Mouse (Mus musculus) limb, embryonic 15.5 days (tissue): ENCODE measurements around the gene Ddx54. TPM values are rescaled to one million over a fixed set of nuclear protein-coding genes. Genes with fewer than 3 reads are reported as not detected.
A peak's percentile ranks its signal among the peaks of the same experiment; 100 is the strongest.

ENCODE experiments used
- ATAC-seq: fragments of 200-750 bp; cut with Nextera tagmentation; 2 replicates; pipeline ENCODE4 v1.8.0; 2017; ENCODE audit warnings: low read depth, moderate TSS enrichment; ENCODE audit not compliant: insufficient number of reproducible peaks, low FRiP score, low TSS enrichment
- H3K27ac ChIP-seq: fragments of 300-500 bp; sonication (generic); 2 replicates; pipeline ENCODE4 v1.5.1; 2015; ENCODE audit warnings: moderate library complexity, mild to moderate bottlenecking, inconsistent platforms
- H3K27me3 ChIP-seq: fragments of 300-500 bp; sonication (generic); 2 replicates; pipeline ENCODE4 v1.6.1; 2015; ENCODE audit warnings: inconsistent platforms
- H3K36me3 ChIP-seq: fragments of 300-500 bp; sonication (generic); 2 replicates; pipeline ENCODE4 v1.6.1; 2015; ENCODE audit warnings: inconsistent platforms
- H3K4me1 ChIP-seq: fragments of 300-500 bp; sonication (generic); 2 replicates; pipeline ENCODE4 v1.6.1; 2015; ENCODE audit warnings: inconsistent platforms
- H3K4me2 ChIP-seq: fragments of 300-500 bp; sonication (generic); 2 replicates; pipeline ENCODE4 v1.6.1; 2015; ENCODE audit warnings: mild to moderate bottlenecking, inconsistent platforms
- H3K4me3 ChIP-seq: fragments of 300-500 bp; sonication (generic); 2 replicates; pipeline ENCODE4 v1.5.1; 2015; ENCODE audit warnings: mild to moderate bottlenecking, inconsistent platforms
- H3K9ac ChIP-seq: fragments of 300-500 bp; sonication (generic); 2 replicates; pipeline ENCODE4 v1.6.1; 2015; ENCODE audit warnings: inconsistent platforms
- H3K9me3 ChIP-seq: fragments of 300-500 bp; sonication (generic); 2 replicates; pipeline ENCODE4 v1.6.1; 2016; ENCODE audit warnings: inconsistent platforms
- WGBS: fragments of 180-500 bp; shearing (Covaris S2); methylation state at CpG from one replicate; pipeline ENCODE4 v1.1.7; 2015; 5-methylcytosine and 5-hydroxymethylcytosine counted together
- polyA plus RNA-seq: library from polyadenylated mRNA; unstranded; fragments of >200 nt; fragmentation: Nextera tagmentation; extraction: Ambion mirVana; gene quantifications from 2 replicates; pipeline ENCODE4 v1.2.1, GENCODE M21; 2015

The Ddx54 gene
- polyA plus RNA-seq, 1 experiment from 2014 or later, result 39.4 TPM

DNA sequence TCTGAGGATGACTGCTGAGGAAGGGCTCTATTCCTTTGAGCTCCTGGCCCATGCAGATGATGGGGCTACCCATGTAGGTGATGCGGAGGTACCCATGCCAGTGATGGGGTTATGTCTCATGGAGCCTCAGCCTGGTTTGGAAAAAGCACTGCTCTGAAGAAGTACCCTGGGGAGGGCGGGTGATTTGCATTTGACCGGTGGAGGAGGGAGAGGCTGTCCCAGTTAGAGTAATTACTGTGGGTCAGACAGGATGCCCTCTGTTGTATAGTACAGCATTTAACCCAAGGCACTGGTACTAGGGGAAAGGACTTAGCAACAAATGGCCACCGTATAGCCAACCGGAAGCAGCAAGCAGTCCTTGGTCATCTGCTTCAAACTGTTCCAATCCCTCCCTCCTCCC, 22.3 kb downstream of the Ddx54 start:
- Histone ChIP-seq H3K4me2 (no peak overlapping the region), H3K27me3 (peaks cover 18% of the 10 kb centered on the region; the same call in 1 of the 2 replicates), H3K4me1 (peaks cover 4% of the 10 kb centered on the region; the same call in 1 of the 2 replicates), H3K27ac (no peak overlapping the region), H3K9ac (no peak overlapping the region), H3K9me3 (no peaks in the 10 kb centered on the region), H3K4me3 (no peak overlapping the region), H3K36me3 (no peaks in the 10 kb centered on the region)
- 45% methylated on average over 5 of the region's 5 CpGs for WGBS
- ATAC-seq, result no peak

DNA sequence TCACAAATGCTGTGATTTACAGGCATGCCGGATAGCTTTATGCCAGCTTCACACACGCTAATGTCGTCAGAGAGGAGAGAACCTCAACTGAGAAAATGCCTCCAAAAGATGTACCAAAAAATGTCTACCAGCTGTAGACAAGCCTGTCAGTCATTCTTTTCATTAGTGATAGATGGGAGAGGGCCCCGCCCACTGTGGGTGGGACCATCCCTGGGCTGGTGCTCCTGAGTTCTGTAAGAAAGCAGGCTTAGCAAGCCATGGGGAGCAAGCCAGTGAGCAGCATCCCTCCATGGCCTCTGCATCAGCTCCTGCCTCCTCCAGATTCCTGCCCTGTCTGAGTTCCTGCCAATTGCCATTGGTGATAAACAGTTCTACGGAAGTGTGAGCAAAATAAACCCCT, 23.1 kb downstream of the Ddx54 start:
- Histone ChIP-seq H3K4me1 (peaks cover 4% of the 10 kb centered on the region; the same call in 1 of the 2 replicates), H3K9ac (no peak overlapping the region), H3K9me3 (no peaks in the 10 kb centered on the region), H3K4me3 (no peak overlapping the region), H3K27me3 (peaks cover 11% of the 10 kb centered on the region; the same call in 1 of the 2 replicates), H3K27ac (no peak overlapping the region), H3K36me3 (no peaks in the 10 kb centered on the region), H3K4me2 (no peak overlapping the region)
- no peak for ATAC-seq
- WGBS, result 75% methylated on average over 5 of the region's 5 CpGs

DNA sequence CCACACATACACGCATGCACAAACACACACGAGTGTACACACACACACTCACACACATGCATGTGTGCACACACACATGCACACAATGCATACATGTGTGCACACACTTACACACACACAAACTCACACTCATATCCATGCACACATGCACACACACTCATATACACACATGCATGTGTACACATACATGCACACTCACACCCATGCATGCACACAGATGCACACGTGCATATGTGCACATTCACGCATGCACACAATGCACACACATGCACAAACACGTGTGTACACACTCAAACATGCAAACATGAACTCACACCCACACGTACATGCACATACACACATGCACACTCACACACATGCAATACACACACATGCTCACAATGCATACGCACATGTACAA, 27.6 kb downstream of the Ddx54 start:
- ATAC-seq, result no peak
- H3K36me3 ChIP-seq, result no peaks in the 10 kb centered on the region
- peaks cover 3% of the 10 kb centered on the region; the same call in 1 of the 2 replicates for H3K4me1 ChIP-seq
- H3K4me2 ChIP-seq, result no peak overlapping the region
- H3K9ac ChIP-seq, result no peak overlapping the region
- no peaks in the 10 kb centered on the region for H3K9me3 ChIP-seq
- WGBS, result 85% methylated on average over 7 of the region's 7 CpGs
- no peaks in the 10 kb centered on the region for H3K27me3 ChIP-seq
- no peak overlapping the region for H3K27ac ChIP-seq
- H3K4me3 ChIP-seq, result no peak overlapping the region

DNA sequence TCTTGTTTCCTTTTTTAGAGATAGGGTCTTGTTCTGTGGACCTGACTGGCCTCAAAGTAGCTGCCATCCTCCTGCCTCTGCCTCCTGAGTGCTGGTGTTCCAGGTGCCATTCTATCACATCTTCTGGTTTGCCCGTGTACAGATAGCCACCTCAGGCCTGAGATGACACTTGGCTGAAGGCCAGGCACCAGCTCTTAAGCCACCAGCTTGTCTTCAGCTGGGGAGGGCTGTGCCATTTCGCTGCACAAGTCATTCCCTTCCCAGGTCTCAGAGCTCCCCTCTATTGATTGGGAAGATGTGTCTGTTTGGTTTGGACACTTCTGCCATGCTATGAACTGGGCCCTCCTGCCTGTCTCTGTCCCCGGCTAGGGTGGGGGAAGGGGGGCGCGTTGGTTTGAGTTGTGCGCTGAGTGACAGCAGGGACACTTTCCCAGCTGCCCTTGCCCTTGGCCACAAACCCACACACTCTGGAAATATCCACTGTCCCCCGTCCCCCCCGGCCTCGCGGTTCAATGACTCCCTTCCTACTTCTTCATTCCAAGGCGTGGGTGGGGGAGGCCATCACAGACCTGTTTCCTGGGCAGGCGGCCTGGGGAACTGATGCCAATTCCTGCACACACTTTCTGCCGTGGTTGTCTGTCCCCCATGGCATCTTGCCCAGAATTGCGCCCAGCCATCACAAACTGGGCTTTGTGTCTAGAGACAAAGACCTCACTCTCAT, 31.0 kb downstream of the Ddx54 start:
- H3K9me3 ChIP-seq, result no peaks in the 10 kb centered on the region
- no peak for ATAC-seq
- no peak overlapping the region for H3K9ac ChIP-seq
- no peak overlapping the region for H3K4me2 ChIP-seq
- H3K4me3 ChIP-seq, result no peak overlapping the region
- peaks cover 6% of the 10 kb centered on the region for H3K4me1 ChIP-seq
- no peaks in the 10 kb centered on the region for H3K36me3 ChIP-seq
- no peak overlapping the region for H3K27ac ChIP-seq
- H3K27me3 ChIP-seq, result peaks cover 24% of the 10 kb centered on the region
- WGBS, result 67% methylated on average over 14 of the region's 14 CpGs

DNA sequence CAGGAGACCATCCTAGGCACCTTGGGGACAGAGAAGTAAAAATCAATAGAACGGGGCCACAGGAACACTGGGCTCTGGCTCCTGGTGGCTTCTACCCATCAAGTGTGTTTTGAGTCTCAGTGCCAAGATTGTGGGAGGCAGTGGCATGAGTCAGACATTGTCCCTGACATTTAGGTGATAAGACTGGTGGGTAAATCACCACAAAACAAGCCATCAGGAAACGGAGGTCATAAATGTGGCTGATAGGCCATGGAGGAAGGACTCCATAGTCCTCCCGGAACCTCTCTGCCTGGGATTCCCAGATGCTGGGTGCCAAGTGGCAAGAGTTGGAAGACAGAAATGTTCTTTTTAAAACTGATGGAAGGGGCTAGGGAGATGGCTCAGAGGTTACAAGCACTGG, 31.7 kb downstream of the Ddx54 start:
- WGBS, result 70% methylated on average over 3 of the region's 3 CpGs
- Histone ChIP-seq H3K36me3 (no peaks in the 10 kb centered on the region), H3K27me3 (peaks cover 31% of the 10 kb centered on the region), H3K4me3 (no peak overlapping the region), H3K4me1 (peaks cover 13% of the 10 kb centered on the region), H3K9me3 (no peaks in the 10 kb centered on the region), H3K27ac (no peak overlapping the region), H3K9ac (no peak overlapping the region), H3K4me2 (no peak overlapping the region)
- no peak for ATAC-seq

DNA sequence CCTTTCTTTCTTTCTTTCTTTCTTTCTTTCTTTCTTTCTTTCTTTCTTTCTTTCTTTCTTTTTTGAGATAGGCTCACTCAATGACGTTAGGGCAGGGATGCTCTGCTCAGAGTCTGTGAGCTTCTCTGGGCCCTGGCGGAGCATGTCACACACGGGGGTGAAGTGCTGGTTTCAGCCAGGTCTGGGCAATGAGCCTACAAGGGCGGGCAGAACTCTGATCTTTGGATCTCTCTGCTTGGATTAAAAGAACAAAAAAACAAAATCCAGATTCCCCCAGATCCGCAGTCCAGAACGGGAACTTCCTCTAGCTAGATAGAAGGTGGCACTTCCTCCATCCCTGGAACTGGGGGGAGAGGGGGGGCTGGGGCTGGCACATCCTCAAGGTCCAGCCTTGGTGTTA, 33.3 kb downstream of the Ddx54 start:
- no peaks in the 10 kb centered on the region for H3K9me3 ChIP-seq
- H3K9ac ChIP-seq, result no peak overlapping the region
- peaks cover 17% of the 10 kb centered on the region for H3K4me1 ChIP-seq
- no peak overlapping the region for H3K4me2 ChIP-seq
- 48% methylated on average over 6 of the region's 6 CpGs for WGBS
- no peak overlapping the region for H3K4me3 ChIP-seq
- H3K27me3 ChIP-seq, result peaks cover 47% of the 10 kb centered on the region
- no peak for ATAC-seq
- no peaks in the 10 kb centered on the region for H3K36me3 ChIP-seq
- H3K27ac ChIP-seq, result no peak overlapping the region

DNA sequence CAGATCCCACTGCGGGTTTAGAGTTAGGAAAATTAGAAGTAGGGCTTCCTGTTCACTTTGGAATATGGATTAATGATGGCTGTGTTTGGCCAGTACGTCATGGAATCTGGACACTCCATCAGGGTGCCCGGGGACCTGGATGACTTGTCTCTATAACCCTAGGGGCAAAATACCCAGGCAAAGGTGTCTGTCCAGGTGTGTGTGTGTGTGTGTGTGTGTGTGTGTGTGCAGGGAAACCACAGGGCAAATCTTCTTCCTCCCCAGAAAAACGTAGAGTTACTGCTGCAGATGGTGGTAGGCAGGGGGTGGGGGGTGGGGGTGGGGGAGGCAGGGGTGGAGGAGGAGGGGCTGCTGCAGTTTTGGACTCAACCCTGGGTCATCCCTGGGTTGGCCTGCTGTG, 34.8 kb downstream of the Ddx54 start:
- H3K27me3 ChIP-seq, result peaks cover 56% of the 10 kb centered on the region

DNA sequence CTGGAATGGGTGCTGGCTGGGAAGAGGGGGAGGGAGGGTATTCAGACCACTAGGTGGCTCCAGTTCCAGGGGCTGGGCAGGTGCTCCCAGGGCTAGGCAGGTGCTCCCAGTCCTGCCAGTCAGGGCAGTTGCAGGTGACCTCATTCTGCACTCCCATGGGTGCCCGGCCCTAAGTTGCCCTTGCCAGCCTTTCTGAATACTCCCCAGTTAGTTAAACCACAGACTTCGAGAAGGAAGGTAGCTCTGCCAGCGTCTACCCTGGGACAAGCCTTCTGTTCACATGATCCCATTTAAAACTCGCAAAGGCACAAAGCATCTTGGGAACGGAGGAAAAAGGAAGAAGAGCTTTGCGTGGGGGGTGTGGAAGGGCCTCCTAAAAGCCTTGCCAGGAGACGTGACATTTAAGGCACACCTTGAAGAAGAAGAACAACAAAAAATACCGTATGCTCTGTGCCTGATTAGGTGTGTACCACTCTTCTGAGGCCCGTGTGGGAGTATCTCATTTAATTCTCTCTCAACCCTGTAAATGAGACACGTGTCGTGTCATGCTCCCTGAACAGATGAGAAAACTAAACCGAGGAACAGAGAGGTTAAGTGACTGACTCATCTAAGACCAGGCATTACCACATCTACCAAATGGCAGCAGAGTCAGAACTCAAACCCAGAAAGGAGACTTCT, 35.4 kb downstream of the Ddx54 start:
- no peak for ATAC-seq
- Histone ChIP-seq H3K9ac (no peak overlapping the region), H3K9me3 (no peaks in the 10 kb centered on the region), H3K4me2 (no peak overlapping the region), H3K4me3 (no peak overlapping the region), H3K27ac (no peak overlapping the region), H3K4me1 (peaks cover 17% of the 10 kb centered on the region), H3K27me3 (peaks cover 62% of the 10 kb centered on the region), H3K36me3 (no peaks in the 10 kb centered on the region)
- 33% methylated on average over 12 of the region's 12 CpGs for WGBS

More for the DNA sequence above, 34.8 kb downstream of the Ddx54 start:
- H3K36me3 ChIP-seq, result no peaks in the 10 kb centered on the region
- peaks cover 17% of the 10 kb centered on the region for H3K4me1 ChIP-seq
- no peak overlapping the region for H3K27ac ChIP-seq
- H3K9ac ChIP-seq, result no peak overlapping the region
- ATAC-seq, result no peak
- 65% methylated on average over 4 of the region's 4 CpGs for WGBS
- no peak overlapping the region for H3K4me3 ChIP-seq
- no peaks in the 10 kb centered on the region for H3K9me3 ChIP-seq
- H3K4me2 ChIP-seq, result no peak overlapping the region

DNA sequence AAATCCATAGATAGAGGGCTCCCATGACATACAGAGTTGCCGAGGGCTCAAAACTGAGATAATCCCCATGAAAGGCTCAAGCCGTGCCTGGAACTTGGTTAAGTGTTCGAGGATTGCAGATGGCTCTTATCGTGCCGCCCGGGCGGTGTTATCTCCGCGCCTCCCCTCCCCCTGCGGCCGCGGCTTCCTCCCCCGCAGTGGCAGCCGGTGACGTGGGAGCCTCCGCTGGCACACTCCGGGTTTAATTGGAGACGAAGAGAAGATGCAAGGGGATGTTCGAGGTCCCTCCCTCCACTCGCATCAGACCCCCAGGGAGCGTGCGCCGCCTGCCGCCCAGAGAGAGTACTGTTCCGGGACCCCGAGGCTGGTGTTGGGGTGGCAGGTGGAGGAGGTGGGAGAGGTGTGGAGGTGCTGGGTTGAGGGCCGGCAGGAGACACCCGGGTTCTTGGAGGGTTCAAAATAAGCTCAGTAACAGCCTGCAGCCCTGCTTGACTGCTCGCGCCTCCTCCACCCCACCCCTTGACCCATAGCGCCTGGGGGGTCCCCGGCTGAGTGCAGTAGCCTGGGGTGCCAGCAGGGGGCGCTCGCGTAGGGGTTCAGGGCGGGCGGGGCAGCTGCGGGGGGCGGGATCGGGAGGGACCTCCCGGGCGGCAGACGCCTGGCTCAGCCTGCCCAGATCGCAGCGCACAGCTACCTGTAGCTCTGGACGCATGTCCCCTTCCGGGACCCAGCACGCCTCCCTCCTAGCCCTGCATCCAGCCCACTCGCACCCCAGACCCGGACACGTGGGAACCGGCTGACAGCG, 36.2 kb downstream of the Ddx54 start, which contains the start of gene Rasal1:
Gene Rasal1 (plus strand): TSS at position 244 of the 805 bp plus-strand sequence.
- ATAC-seq, result peak; percentile 31
- Histone ChIP-seq H3K27me3 (peaks cover 66% of the 10 kb centered on the region), H3K9ac (no peak within 1 kb of the TSS)

DNA sequence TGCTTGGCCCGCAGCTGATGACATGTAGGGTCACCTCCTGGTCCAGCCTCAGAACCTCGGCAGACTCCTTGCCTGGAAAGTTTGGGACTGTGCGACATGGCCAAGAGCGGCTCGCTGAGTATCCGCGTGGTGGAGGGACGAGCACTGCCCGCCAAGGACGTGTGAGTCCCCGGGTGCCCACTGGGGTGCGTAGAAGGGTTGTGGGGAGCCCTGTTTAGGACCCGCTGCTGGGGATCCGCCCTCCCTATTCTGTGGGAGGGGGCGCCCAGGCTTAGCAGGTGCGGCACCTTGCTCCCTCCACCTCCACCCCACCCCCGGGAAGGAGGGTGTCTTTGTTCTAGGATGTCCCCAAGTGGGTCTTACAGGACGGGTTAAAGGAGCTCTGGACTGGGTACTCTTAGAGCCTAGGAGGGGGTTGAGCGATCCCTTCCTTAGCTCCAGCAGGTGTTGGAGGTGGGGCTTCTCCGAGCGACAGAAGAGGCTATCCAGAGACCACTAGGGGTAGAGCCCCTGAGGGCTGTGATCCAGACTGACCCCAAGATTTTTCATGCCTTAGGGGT, 36.9 kb downstream of the Ddx54 start:
- Histone ChIP-seq H3K4me3 (peak overlapping the region; percentile 24), H3K9me3 (no peaks in the 10 kb centered on the region), H3K27ac (no peak overlapping the region), H3K4me2 (peak overlapping the region; percentile 44), H3K4me1 (peaks cover 14% of the 10 kb centered on the region), H3K27me3 (peaks cover 66% of the 10 kb centered on the region), H3K9ac (no peak overlapping the region), H3K36me3 (no peaks in the 10 kb centered on the region)
- WGBS, result 4% methylated on average over 21 of the region's 21 CpGs
- ATAC-seq, result peak; percentile 21; the same call in 1 of the 2 replicates

More for the DNA sequence above, 36.2 kb downstream of the Ddx54 start, which contains the start of gene Rasal1:
- Histone ChIP-seq H3K9me3 (no peaks in the 10 kb centered on the region), H3K27ac (no peak within 1 kb of the TSS), H3K4me3 (peak within 1 kb of the TSS; percentile 24), H3K4me2 (peak within 1 kb of the TSS; percentile 44), H3K36me3 (no peaks in the 10 kb centered on the region), H3K4me1 (peaks cover 16% of the 10 kb centered on the region)
- WGBS, result under 1% methylated on average over 48 of the region's 53 CpGs

DNA sequence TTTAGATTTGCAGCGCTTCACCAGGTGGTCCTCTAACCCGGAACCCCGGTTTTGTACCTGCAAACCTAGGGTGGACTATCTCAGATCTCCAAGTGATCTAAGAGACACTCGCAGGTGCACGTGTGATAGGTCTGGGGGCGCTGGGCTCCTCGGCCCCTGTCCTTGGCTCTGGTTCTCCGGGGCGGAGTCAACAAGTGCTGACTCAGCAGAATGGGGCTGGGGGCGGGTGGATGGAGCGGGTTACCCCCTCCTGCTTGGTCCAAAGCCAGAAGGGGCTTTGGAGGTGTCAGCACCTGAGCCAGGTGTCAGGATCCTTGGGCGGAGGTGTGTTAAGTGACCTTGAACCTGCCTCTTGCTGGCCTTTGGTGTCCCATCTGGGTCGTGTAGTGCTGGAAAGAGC, 37.4 kb downstream of the Ddx54 start:
- peaks cover 66% of the 10 kb centered on the region for H3K27me3 ChIP-seq
- 19% methylated on average over 13 of the region's 13 CpGs for WGBS
- ATAC-seq, result no peak

More for the DNA sequence above, 37.4 kb downstream of the Ddx54 start:
- no peak overlapping the region for H3K27ac ChIP-seq
- no peak overlapping the region for H3K4me2 ChIP-seq
- no peak overlapping the region for H3K9ac ChIP-seq
- no peak overlapping the region for H3K4me3 ChIP-seq
- H3K9me3 ChIP-seq, result no peaks in the 10 kb centered on the region
- no peaks in the 10 kb centered on the region for H3K36me3 ChIP-seq
- peaks cover 14% of the 10 kb centered on the region for H3K4me1 ChIP-seq
